Mouse (Mus musculus) liver, embryonic 14.5 days (tissue): ENCODE measurements around the gene Tcp10c. TPM values are rescaled to one million over a fixed set of nuclear protein-coding genes. Genes with fewer than 3 reads are reported as not detected.
"Not testable (repeated sequence)": the region's sequence is repeated elsewhere in the genome, so short reads cannot be mapped to it uniquely, and the experiment has no call there.

Experiments
- ATAC-seq: fragments of 200-750 bp; cut with Nextera tagmentation; 2 replicates; pipeline ENCODE4 v1.8.0; 2017; ENCODE audit warnings: moderate number of reproducible peaks, mild to moderate bottlenecking, moderate library complexity; ENCODE audit not compliant: insufficient read depth
- DNase-seq, 3 experiments: peaks; one replicate each; pipeline ENCODE4 v3.0.0-alpha.2; 2012 to 2013; ENCODE audit warnings: low read depth in 3 of 3, low spot score in 3 of 3
- H3K27ac ChIP-seq: fragments of 300-500 bp; sonication (generic); 2 replicates; pipeline ENCODE4 v1.5.1; 2014; ENCODE audit warnings: moderate library complexity, mild to moderate bottlenecking, control low read depth, inconsistent platforms
- H3K27me3 ChIP-seq: fragments of 300-500 bp; sonication (generic); 2 replicates; pipeline ENCODE4 v1.6.1; 2014; ENCODE audit warnings: mild to moderate bottlenecking, low read length, moderate library complexity; ENCODE audit not compliant: control insufficient read depth, insufficient read depth
- H3K36me3 ChIP-seq: fragments of 300-500 bp; sonication (generic); replicated peaks from 2 replicates; pipeline ENCODE4 v1.6.1; 2014; ENCODE audit warnings: low read depth; ENCODE audit not compliant: control insufficient read depth, insufficient read depth
- H3K4me1 ChIP-seq, 2 experiments: fragments of 200-500 bp in 1 of 2; fragments of 300-500 bp in 1 of 2; sonication (generic) in 1 of 2; replicated peaks; 2 replicates each; pipeline ENCODE4 v1.6.1; 2012 to 2014; ENCODE audit warnings: antibody characterized with exemption in 1 of 2, inconsistent platforms in 1 of 2, low read length in 1 of 2; ENCODE audit not compliant: control insufficient read depth in 2 of 2, insufficient read depth in 2 of 2
- H3K4me2 ChIP-seq: fragments of 300-500 bp; sonication (generic); 2 replicates; pipeline ENCODE4 v1.6.1; 2014; ENCODE audit warnings: low read depth, mild to moderate bottlenecking, control low read depth, moderate library complexity
- H3K4me3 ChIP-seq, 2 experiments: fragments of 200-500 bp in 1 of 2; fragments of 300-500 bp in 1 of 2; sonication (generic) in 1 of 2; 2 replicates each; pipeline ENCODE4 v1.5.1; 2012 to 2014; ENCODE audit warnings: low read depth in 2 of 2, low read length in 2 of 2, mild to moderate bottlenecking in 2 of 2, control low read depth in 1 of 2, inconsistent platforms in 1 of 2, moderate library complexity in 1 of 2; ENCODE audit not compliant: insufficient read depth in 1 of 2
- H3K9ac ChIP-seq: fragments of 300-500 bp; sonication (generic); replicated peaks from 2 replicates; pipeline ENCODE4 v1.6.1; 2014; ENCODE audit warnings: mild to moderate bottlenecking, control low read depth, moderate library complexity
- H3K9me3 ChIP-seq: fragments of 300-500 bp; sonication (generic); 2 replicates; pipeline ENCODE4 v1.6.1; 2016; ENCODE audit warnings: low read length, mixed read lengths; ENCODE audit not compliant: control insufficient read depth
- WGBS: fragments of 180-500 bp; shearing (Covaris S2); extraction: QIAGEN DNeasy Blood & Tissue Kit; methylation state at CpG from one replicate; pipeline ENCODE4 v1.1.7; 2014; ENCODE audit not compliant: insufficient replicate concordance; 5-methylcytosine and 5-hydroxymethylcytosine counted together
- polyA plus RNA-seq, 2 experiments: library from polyadenylated mRNA; depleted of rRNA in 1 of 2; stranded (reverse) in 1 of 2; unstranded in 1 of 2; fragments of >200 nt; fragmentation: Nextera tagmentation in 1 of 2; extraction: Ambion mirVana in 1 of 2; gene quantifications; 2 replicates each; pipeline versions ENCODE4 v1.2.1 to v1.2.3; 2012 to 2014

The Tcp10c gene
- polyA plus RNA-seq, 2 experiments: not detected

DNA sequence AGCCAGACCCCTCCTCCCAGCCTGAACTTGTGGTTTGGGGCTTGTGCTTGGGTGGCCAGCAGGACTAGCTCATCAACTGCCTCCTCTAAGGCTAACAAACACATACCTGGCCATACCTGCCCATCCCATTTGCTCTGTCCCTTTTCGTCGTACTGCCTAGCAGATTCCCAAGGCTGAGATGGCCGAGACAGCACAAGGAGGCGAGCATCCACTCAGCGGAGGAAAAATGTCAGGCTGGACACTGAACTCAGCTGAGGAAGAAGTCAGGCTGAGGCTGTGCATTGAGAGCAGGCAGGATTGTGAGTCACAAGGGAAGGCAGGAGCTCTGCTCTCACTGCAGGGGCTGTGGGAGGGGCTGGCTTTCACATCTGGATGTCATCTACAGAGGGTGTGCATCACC lies 68.3 kb downstream of the Tcp10c start:
- not testable (repeated sequence) for H3K9me3 ChIP-seq, H3K4me3 ChIP-seq, H3K36me3 ChIP-seq, H3K4me2 ChIP-seq, H3K9ac ChIP-seq, H3K27me3 ChIP-seq, H3K4me1 ChIP-seq, ATAC-seq, H3K27ac ChIP-seq, DNase-seq
- WGBS: 71% methylated on average over 5 of the region's 5 CpGs

DNA sequence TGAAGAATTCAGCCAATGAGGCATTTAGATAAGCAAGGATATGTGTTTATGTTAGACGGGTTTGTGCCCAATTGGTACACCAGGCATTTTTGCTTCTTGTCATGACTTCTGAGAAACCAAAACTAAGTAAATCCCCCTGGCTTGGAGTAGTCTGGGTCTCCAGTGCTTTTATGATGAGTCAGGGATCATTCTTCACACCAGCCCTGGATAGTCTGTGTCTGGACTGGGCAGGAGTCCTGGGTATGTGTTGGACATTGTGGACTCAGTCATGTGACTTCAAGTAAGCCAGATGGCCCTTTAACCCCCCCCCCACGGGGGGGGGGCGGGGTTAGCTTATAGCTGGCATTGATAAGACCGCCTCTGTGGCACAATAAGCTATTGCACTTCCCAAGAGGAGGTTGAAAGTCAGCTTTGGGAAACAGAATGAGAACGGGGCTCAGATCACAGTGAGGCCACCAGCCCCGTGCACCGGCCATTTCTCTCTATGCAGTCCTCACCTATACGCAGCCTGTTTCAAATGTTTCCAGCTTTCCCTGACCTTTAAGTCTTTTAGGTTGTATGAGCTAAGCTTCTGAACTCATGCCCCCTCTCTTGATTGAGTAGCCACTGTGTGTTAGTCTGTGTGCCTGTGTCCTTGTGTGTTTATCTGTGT lies 69.1 kb downstream of the Tcp10c start:
- not testable (repeated sequence) for H3K4me3 ChIP-seq, H3K9ac ChIP-seq, H3K27ac ChIP-seq, ATAC-seq, H3K9me3 ChIP-seq, H3K36me3 ChIP-seq, DNase-seq, H3K27me3 ChIP-seq, H3K4me2 ChIP-seq, H3K4me1 ChIP-seq
- WGBS: 47% methylated on average over 8 of the region's 8 CpGs

DNA sequence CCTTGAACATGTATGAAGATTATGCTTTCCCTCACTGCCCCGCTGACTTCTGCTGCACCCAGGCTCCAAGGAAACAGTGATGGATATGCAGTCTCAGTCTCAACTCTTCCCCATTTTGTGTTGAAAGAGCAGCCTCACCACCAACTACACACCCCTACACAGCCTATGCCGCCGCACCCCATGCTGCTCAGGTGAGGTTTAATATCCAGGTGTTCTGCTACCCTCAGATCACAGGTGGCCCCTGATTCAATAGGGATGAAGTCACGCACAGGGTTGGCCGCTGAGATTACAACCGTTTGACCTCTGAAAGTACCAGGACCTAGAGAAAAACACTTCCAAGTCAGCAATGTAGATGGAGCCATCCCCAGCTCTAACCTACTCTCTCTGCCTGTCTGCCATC lies 69.9 kb downstream of the Tcp10c start:
- not testable (repeated sequence) for H3K27me3 ChIP-seq, DNase-seq, H3K36me3 ChIP-seq, H3K4me2 ChIP-seq, H3K27ac ChIP-seq, H3K9ac ChIP-seq, H3K4me3 ChIP-seq, H3K4me1 ChIP-seq, H3K9me3 ChIP-seq, ATAC-seq
- WGBS: 68% methylated on average over 6 of the region's 6 CpGs

DNA sequence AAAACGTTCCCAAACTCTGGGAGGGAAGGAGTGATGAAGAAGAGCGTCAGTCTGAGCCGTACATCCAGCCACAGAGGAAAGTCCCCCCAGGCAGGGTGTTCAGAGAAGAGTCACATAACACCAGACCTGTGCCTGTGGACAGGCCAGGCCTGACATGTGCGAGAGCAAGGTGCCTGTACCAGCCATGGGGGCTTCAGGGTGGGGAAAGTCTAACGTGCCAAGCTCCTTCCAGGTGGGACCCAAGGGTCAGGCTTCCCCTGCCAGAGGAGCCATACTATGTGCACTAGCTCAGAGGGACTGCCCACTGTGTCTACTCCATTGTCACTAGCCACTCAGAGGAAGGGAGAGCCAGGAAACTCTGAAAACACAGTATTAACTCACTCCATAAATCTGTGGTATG lies 71.3 kb downstream of the Tcp10c start:
- H3K4me2 ChIP-seq, H3K4me3 ChIP-seq, H3K4me1 ChIP-seq, ATAC-seq, H3K9ac ChIP-seq, DNase-seq, H3K9me3 ChIP-seq, H3K27me3 ChIP-seq, H3K36me3 ChIP-seq, H3K27ac ChIP-seq: not testable (repeated sequence)
- 43% methylated on average over 2 of the region's 5 CpGs for WGBS

DNA sequence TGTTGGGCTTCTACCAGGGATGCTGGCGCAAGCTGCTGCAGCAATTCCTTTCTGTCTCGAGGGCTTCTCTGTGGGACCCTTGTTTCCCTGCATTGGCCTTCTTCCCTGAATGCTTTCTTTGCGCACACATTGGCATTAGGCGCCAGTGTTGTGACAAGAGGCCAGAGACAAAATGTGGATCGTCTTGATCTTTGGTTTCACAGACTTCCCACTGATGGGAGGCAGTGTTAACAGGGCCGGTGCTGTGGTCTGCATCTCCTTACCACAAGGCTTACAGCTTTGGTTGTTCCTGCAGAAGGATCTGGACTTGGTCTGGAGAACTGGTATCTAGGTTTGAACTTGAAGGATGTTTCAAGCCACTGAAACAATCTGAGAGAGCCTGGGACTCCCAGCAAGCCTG lies 72.1 kb downstream of the Tcp10c start:
- H3K9me3 ChIP-seq, H3K4me3 ChIP-seq, H3K36me3 ChIP-seq, H3K9ac ChIP-seq, H3K4me2 ChIP-seq, H3K27ac ChIP-seq, H3K27me3 ChIP-seq, H3K4me1 ChIP-seq, ATAC-seq, DNase-seq: not testable (repeated sequence)
- WGBS: 61% methylated on average over 4 of the region's 6 CpGs

Other genes with a start within 250 kb of the Tcp10c start
- gene Unc93a, start 222.8 kb upstream of the Tcp10c start, polyA plus RNA-seq (2012; rRNA removed): not detected in 2 replicates
- gene Unc93a, start 222.8 kb upstream of the Tcp10c start, polyA plus RNA-seq (2014; fragmentation: Nextera tagmentation; extraction: Ambion mirVana): not detected in 2 replicates
- not detected in 2 replicates for gene Smok2a, start 133.4 kb upstream of the Tcp10c start, polyA plus RNA-seq (2012; rRNA removed)
- not detected in 2 replicates for gene Smok2a, start 133.4 kb upstream of the Tcp10c start, polyA plus RNA-seq (2014; fragmentation: Nextera tagmentation; extraction: Ambion mirVana)
- not detected in 2 replicates for gene Smok2b, start 124.3 kb upstream of the Tcp10c start, polyA plus RNA-seq (2012; rRNA removed)
- gene Smok2b, start 124.3 kb upstream of the Tcp10c start, polyA plus RNA-seq (2014; fragmentation: Nextera tagmentation; extraction: Ambion mirVana): not detected in 2 replicates